Mouse (Mus musculus): ENCODE measurements around the gene Aim2.
"Not testable (repeated sequence)": the region's sequence is repeated elsewhere in the genome, so short reads cannot be mapped to it uniquely, and the experiment has no call there.

Gene Aim2

DNA sequence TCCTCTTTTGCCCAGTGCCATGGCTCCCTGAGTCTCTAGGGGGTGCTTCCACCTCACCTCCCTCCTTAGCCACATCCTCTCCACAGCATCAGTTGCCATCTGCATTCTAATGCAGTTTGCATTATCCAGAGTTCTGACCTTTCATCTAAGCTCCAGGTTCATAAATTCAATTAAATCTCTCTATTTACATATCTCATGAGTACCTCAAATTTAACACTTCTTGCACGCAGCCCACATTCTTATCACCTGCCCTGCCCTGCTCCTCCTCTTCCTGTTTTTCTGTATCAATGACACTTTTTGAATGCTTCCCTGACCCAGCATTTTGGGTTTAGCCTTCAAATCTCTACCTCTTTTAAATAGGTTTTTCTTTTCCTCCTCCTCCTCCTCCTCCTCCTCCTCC, 90.0 kb downstream of the Aim2 start:
- TF ChIP-seq POU5F1 (IDR thresholded peaks at IDR 0.05; ENCODE audit: borderline replicate concordance, low read length) (no peak), NANOG (IDR thresholded peaks at IDR 0.05; ENCODE audit: borderline replicate concordance, low read length) (no peak), CTCF (conservative IDR thresholded peaks at IDR 0.05; ENCODE audit: low read length) (no peak)
- H3K27me3 ChIP-seq (ENCODE audit: insufficient read depth, low read length), result no peaks in the 10 kb centered on the region
- H3K4me1 ChIP-seq (replicated peaks; ENCODE audit: low read depth, low read length), result peaks cover 8% of the 10 kb centered on the region
- H3K9me3 ChIP-seq (ENCODE audit: low read length), result no peaks in the 10 kb centered on the region
- peaks cover 12% of the 10 kb centered on the region; the same call in 1 of the 2 replicates for H3K36me3 ChIP-seq (ENCODE audit: insufficient read depth, low read length)
- no peak overlapping the region for H3K4me3 ChIP-seq (replicated peaks; ENCODE audit: low read length)

DNA sequence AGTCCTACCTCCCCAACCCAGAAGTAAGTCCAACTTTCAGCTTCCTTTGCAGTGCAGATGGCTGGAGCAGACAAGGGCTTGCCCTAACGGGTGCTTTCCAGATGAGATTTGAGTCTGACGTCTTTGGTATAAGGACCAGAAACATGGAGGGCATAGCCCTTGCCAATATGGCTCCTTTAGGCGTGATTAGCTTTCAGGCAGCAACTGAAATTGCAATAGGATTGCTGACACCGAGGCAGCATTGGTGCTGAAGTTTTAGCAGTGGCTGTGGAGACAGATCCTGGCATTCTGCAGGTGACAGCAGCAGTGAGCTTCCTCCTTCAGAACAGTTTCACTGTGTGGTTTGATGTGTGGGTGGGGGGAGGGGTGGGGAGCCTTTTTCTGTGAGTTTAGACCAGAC, 90.5 kb downstream of the Aim2 start:
- H3K27me3 ChIP-seq (ENCODE audit: insufficient read depth, low read length), result no peaks in the 10 kb centered on the region
- peaks cover 8% of the 10 kb centered on the region for H3K4me1 ChIP-seq (replicated peaks; ENCODE audit: low read depth, low read length)
- TF ChIP-seq CTCF (conservative IDR thresholded peaks at IDR 0.05; ENCODE audit: low read length) (no peak), POU5F1 (IDR thresholded peaks at IDR 0.05; ENCODE audit: borderline replicate concordance, low read length) (no peak), NANOG (IDR thresholded peaks at IDR 0.05; ENCODE audit: borderline replicate concordance, low read length) (no peak)
- no peaks in the 10 kb centered on the region for H3K9me3 ChIP-seq (ENCODE audit: low read length)
- no peak overlapping the region for H3K4me3 ChIP-seq (replicated peaks; ENCODE audit: low read length)
- H3K36me3 ChIP-seq (ENCODE audit: insufficient read depth, low read length), result peaks cover 8% of the 10 kb centered on the region; the same call in 1 of the 2 replicates

DNA sequence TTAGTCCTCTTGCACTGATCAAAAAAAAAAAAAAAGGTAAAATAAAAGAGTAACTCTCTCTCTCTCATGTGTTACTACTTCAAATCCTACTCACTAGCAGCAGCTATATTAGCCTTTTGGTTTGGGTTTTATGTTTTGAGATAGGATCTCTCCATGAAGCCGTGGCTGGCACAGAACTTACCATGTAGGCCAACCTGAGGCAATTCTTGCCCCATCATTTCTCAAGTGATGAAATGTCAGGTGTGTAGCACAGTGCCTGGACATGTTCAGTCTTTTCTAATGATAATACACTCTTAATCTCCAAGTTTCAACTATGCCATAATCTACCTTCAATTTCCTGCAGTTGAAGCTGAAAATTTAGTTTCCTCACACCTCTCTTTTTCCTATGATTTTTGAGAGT, 92.4 kb downstream of the Aim2 start:
- H3K36me3 ChIP-seq (ENCODE audit: insufficient read depth, low read length), result peaks cover 12% of the 10 kb centered on the region
- no peaks in the 10 kb centered on the region for H3K27me3 ChIP-seq (ENCODE audit: insufficient read depth, low read length)
- TF ChIP-seq NANOG (IDR thresholded peaks at IDR 0.05; ENCODE audit: borderline replicate concordance, low read length) (no peak), POU5F1 (IDR thresholded peaks at IDR 0.05; ENCODE audit: borderline replicate concordance, low read length) (no peak), CTCF (conservative IDR thresholded peaks at IDR 0.05; ENCODE audit: low read length) (no peak)
- H3K9me3 ChIP-seq (ENCODE audit: low read length), result 0 out of 2 replicates have a peak, but pooled peaks cover 3% of the 10 kb centered on the region
- peaks cover 5% of the 10 kb centered on the region for H3K4me1 ChIP-seq (replicated peaks; ENCODE audit: low read depth, low read length)
- no peak overlapping the region for H3K4me3 ChIP-seq (replicated peaks; ENCODE audit: low read length)

DNA sequence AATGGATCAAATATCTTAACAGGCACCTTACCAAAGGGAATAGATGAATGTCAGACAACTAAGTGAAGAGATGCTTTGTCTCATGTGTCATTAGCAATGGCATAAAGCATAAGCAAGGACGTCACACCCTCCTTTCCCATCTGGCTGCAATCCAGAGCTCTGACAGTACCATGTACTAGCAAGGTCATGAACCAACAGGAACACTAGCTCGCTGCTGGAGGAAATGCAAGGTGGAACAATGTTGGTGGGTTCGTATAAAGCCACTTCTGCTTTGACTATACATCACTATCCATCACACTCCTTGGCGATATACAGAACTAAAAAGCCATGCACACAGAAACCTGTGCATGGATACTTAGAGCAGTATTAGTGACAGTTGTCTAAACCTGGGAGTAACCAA, 96.4 kb downstream of the Aim2 start:
- Histone ChIP-seq H3K36me3 (ENCODE audit: insufficient read depth, low read length) (peaks cover 42% of the 10 kb centered on the region), H3K9me3 (ENCODE audit: low read length) (peaks cover 30% of the 10 kb centered on the region), H3K27me3 (ENCODE audit: insufficient read depth, low read length) (no peaks in the 10 kb centered on the region), H3K4me3 (replicated peaks; ENCODE audit: low read length) (no peak overlapping the region), H3K4me1 (replicated peaks; ENCODE audit: low read depth, low read length) (no peaks in the 10 kb centered on the region; the same call in 1 of the 2 replicates)
- TF ChIP-seq CTCF (conservative IDR thresholded peaks at IDR 0.05; ENCODE audit: low read length) (no peak), POU5F1 (IDR thresholded peaks at IDR 0.05; ENCODE audit: borderline replicate concordance, low read length) (no peak), NANOG (IDR thresholded peaks at IDR 0.05; ENCODE audit: borderline replicate concordance, low read length) (no peak)

DNA sequence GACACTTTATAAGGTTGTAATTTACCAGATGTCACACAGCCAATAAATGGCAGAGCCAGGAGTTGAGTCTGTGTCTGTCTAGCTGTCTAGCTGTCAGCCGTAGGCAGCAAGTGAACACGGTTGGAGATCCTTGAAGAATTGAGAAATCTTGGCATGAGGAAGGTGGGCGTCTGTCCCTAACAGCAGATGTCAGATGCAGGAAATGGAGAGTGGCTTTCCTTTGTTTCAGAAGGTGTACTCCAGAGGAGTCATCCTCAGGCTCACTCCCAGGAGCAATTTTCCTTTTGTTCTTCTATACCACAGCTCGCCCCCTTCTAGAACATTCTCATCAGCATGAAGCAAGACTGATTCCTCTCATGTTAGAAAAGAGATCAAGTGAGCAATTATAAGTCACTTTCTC, 99.9 kb downstream of the Aim2 start:
- Histone ChIP-seq H3K9me3 (ENCODE audit: low read length) (peaks cover 32% of the 10 kb centered on the region), H3K4me1 (replicated peaks; ENCODE audit: low read depth, low read length) (no peaks in the 10 kb centered on the region), H3K36me3 (ENCODE audit: insufficient read depth, low read length) (peaks cover 65% of the 10 kb centered on the region), H3K4me3 (replicated peaks; ENCODE audit: low read length) (no peak overlapping the region), H3K27me3 (ENCODE audit: insufficient read depth, low read length) (no peaks in the 10 kb centered on the region)
- no peak for TF ChIP-seq POU5F1 (IDR thresholded peaks at IDR 0.05; ENCODE audit: borderline replicate concordance, low read length)
- no peak for TF ChIP-seq CTCF (conservative IDR thresholded peaks at IDR 0.05; ENCODE audit: low read length)
- TF ChIP-seq NANOG (IDR thresholded peaks at IDR 0.05; ENCODE audit: borderline replicate concordance, low read length), result no peak

DNA sequence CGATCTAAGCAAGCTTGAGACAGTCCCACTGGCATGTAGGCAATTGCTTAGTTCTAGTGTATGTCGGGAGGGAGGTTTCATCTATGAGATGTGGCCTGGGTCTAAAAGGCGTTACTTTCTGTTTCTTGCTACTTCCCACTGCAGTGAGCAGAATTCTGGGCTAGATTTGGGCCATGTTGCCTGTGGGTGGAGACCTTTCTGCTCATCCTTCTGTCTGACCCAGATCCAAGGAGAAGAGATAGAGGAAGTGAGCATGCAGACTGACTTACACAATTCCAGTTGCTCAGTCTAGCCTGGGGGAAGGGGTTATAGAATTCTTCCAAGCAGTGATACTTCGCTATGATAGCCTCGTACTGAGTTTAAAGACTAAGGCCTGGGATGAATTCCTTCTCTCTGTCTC, 101.0 kb downstream of the Aim2 start:
- no peaks in the 10 kb centered on the region for H3K27me3 ChIP-seq (ENCODE audit: insufficient read depth, low read length)
- TF ChIP-seq NANOG (IDR thresholded peaks at IDR 0.05; ENCODE audit: borderline replicate concordance, low read length), result no peak
- no peak for TF ChIP-seq CTCF (conservative IDR thresholded peaks at IDR 0.05; ENCODE audit: low read length)
- TF ChIP-seq POU5F1 (IDR thresholded peaks at IDR 0.05; ENCODE audit: borderline replicate concordance, low read length), result no peak
- H3K9me3 ChIP-seq (ENCODE audit: low read length), result peaks cover 32% of the 10 kb centered on the region
- peaks cover 71% of the 10 kb centered on the region for H3K36me3 ChIP-seq (ENCODE audit: insufficient read depth, low read length)
- no peak overlapping the region for H3K4me3 ChIP-seq (replicated peaks; ENCODE audit: low read length)
- no peaks in the 10 kb centered on the region for H3K4me1 ChIP-seq (replicated peaks; ENCODE audit: low read depth, low read length)

DNA sequence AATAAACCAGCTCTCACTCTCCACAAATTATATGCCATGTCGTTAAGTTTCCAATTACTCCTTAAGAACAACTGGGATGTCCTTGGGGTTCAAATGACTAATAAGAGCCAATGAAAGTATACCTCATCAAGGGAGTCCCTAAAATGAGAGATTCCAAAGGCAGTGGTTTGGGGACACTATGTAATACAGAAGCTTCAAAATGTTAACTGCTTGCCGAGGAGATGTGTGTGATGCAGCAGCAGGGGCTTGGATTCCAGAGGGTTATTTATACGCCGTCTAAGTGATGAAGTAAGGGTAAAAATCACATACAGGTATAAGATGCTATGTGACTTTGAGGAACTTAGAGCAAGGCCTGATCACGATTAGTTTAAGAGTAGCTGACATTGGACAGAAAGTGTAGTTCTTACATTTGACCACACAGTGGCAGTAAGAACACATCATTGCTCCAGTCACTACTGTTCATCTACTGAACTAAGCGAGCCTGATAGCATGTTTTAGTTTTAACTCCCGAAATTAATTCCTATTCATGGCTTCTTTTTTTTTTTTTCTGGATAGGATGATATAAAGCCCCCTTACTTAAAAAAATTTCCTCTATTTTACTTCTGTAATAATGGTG, 105.6 kb downstream of the Aim2 start:
- no peaks in the 10 kb centered on the region for H3K27me3 ChIP-seq (ENCODE audit: insufficient read depth, low read length)
- H3K9me3 ChIP-seq (ENCODE audit: low read length), result peaks cover 10% of the 10 kb centered on the region
- H3K36me3 ChIP-seq (ENCODE audit: insufficient read depth, low read length), result peaks cover 61% of the 10 kb centered on the region
- no peak for TF ChIP-seq POU5F1 (IDR thresholded peaks at IDR 0.05; ENCODE audit: borderline replicate concordance, low read length)
- no peak for TF ChIP-seq NANOG (IDR thresholded peaks at IDR 0.05; ENCODE audit: borderline replicate concordance, low read length)
- TF ChIP-seq CTCF (conservative IDR thresholded peaks at IDR 0.05; ENCODE audit: low read length), result peak; percentile 54
- no peak overlapping the region for H3K4me3 ChIP-seq (replicated peaks; ENCODE audit: low read length)
- H3K4me1 ChIP-seq (replicated peaks; ENCODE audit: low read depth, low read length), result no peaks in the 10 kb centered on the region

DNA sequence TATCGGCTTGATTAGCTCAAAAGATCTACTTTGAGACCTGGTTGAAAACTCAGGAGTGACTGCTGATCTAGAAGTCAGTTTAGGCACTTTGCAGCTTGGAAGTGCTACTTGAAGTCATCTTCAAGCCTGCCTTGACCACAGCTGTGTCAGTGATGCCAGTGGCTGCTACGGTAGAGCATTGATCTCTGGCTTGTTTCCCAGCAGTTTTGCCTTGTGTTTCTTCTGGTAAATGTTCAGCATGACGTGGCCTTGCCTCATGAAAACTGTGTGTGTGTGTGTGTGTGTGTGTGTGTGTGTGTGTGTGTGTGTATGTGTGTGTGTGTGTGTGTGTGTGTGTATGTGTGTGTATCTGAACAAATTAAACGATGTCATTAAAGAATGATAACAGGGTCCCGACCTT, 106.1 kb downstream of the Aim2 start:
- H3K4me1 ChIP-seq (replicated peaks; ENCODE audit: low read depth, low read length), result no peaks in the 10 kb centered on the region
- TF ChIP-seq NANOG (IDR thresholded peaks at IDR 0.05; ENCODE audit: borderline replicate concordance, low read length), result no peak
- TF ChIP-seq CTCF (conservative IDR thresholded peaks at IDR 0.05; ENCODE audit: low read length), result no peak
- no peak for TF ChIP-seq POU5F1 (IDR thresholded peaks at IDR 0.05; ENCODE audit: borderline replicate concordance, low read length)
- H3K4me3 ChIP-seq (replicated peaks; ENCODE audit: low read length), result no peak overlapping the region
- peaks cover 5% of the 10 kb centered on the region for H3K9me3 ChIP-seq (ENCODE audit: low read length)
- H3K27me3 ChIP-seq (ENCODE audit: insufficient read depth, low read length), result no peaks in the 10 kb centered on the region
- H3K36me3 ChIP-seq (ENCODE audit: insufficient read depth, low read length), result peaks cover 60% of the 10 kb centered on the region

DNA sequence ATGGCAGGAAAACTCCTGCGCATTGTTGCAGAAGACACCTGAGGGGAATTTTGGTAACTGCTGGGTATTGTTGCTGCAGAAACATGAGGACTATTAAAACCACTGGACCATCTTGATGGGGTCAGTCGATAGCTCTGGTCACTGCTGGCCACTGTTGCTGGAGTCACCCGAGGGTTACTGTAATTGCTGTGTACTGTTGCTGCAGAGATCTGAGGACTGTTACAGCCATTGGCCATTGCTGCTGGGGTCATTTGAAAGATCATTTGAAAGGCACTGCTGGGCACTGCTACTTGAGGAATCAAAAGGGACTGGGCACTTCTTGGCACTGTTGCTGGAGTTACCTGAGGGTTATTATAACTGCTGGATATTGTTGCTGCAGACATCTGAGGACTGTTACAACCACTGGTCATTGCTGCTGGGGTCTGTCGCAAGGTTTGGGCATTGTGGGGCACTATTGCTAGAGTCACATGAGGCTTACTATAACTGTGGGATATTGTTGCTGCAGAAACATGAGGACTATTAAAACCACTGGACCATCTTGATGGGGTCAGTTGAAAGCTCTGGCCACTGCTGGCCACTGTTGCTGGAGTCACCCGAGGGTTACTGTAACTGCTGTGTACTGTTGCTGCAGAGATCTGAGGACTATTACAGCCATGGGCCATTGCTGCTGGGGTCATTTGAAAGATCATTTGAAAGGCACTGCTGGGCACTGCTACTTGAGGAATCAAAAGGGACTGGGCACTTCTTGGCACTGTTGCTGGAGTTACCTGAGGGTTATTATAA, 129.9 kb downstream of the Aim2 start:
- not testable (repeated sequence) for H3K27me3 ChIP-seq (ENCODE audit: insufficient read depth, low read length); H3K4me1 ChIP-seq (replicated peaks; ENCODE audit: low read depth, low read length); H3K36me3 ChIP-seq (ENCODE audit: insufficient read depth, low read length); H3K4me3 ChIP-seq (replicated peaks; ENCODE audit: low read length); H3K9me3 ChIP-seq (ENCODE audit: low read length)

DNA sequence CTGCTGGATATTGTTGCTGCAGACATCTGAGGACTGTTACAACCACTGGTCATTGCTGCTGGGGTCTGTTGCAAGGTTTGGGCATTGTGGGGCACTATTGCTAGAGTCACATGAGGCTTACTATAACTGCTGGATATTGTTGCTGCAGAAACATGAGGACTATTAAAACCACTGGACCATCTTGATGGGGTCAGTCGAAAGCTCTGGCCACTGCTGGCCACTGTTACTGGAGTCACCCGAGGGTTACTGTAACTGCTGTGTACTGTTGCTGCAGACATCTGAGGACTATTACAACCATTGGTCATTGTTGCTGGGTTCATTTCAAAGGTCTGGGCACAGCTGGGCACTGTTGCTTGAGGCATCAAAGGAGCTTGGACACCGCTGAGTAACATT, 130.5 kb downstream of the Aim2 start:
- H3K36me3 ChIP-seq (ENCODE audit: insufficient read depth, low read length); H3K4me1 ChIP-seq (replicated peaks; ENCODE audit: low read depth, low read length); H3K4me3 ChIP-seq (replicated peaks; ENCODE audit: low read length); H3K9me3 ChIP-seq (ENCODE audit: low read length); H3K27me3 ChIP-seq (ENCODE audit: insufficient read depth, low read length): not testable (repeated sequence)

DNA sequence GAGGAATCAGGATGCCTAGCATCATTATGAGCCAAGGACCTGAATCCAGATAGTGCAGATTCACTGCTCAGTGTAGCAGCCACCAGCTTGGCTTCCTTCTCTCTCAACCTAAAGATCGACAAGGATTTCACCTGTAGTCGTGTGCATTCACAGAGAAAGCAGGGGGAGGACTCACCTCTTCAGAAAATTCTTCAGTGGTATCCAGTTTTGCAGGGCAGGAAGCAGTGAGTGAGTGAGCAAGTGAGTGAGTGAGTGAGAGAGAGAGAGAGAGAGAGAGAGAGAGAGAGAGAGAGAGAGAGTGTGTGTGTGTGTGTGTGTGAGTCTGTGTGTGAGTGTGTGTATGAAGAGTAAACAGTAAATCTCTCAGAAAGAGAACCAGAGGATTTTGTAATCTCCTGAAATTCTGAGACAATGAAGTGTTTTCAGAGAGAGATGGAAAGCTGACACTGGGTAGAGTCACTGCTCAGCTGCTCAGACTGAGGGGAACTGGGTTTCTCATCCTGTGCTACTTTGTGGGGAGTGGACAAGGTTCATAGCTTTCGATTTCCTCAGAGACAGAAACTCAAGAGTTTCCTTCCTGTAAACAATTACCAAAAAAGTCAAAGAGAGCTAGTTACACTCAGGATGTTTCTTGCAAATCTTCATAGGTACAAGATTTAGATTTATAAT, 140.3 kb downstream of the Aim2 start, which contains the start of gene Ifi206:
Ifi206 (minus strand) TSS at position 230 of the 669 bp plus-strand sequence.
- H3K9me3 ChIP-seq (ENCODE audit: low read length); H3K4me3 ChIP-seq (replicated peaks; ENCODE audit: low read length); H3K27me3 ChIP-seq (ENCODE audit: insufficient read depth, low read length); H3K36me3 ChIP-seq (ENCODE audit: insufficient read depth, low read length); H3K4me1 ChIP-seq (replicated peaks; ENCODE audit: low read depth, low read length): not testable (repeated sequence)

DNA sequence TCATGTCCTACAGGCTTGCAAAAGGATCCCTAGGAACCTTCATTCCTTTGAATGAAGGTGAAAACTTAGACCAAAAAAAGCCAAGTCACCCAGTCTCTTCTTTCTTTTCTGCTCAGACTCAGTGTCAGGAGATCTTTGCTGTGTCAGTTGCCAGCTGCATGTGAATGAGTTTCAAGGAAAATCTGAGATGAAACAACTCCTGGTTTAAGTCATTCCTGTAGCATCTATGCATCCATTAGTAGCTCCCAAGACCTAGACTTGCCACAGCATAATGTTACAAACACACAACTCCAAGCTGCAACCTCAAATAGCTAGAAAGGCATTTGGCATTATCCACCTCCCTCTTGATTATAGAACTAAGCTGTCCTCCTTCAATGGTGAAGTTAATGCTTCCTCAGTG, 140.8 kb downstream of the Aim2 start:
- not testable (repeated sequence) for H3K4me3 ChIP-seq (replicated peaks; ENCODE audit: low read length)

More for the DNA sequence above, 140.8 kb downstream of the Aim2 start:
- H3K36me3 ChIP-seq (ENCODE audit: insufficient read depth, low read length); H3K9me3 ChIP-seq (ENCODE audit: low read length); H3K27me3 ChIP-seq (ENCODE audit: insufficient read depth, low read length); H3K4me1 ChIP-seq (replicated peaks; ENCODE audit: low read depth, low read length): not testable (repeated sequence)
